Mouse (Mus musculus): ENCODE results near the gene Rnf114.

The Rnf114 gene

GRCm38 (mm10) chr2:167474218-167474617, 18.2 kb upstream of the Rnf114 start:
- no peak for DNase-seq (ENCODE audit: low spot score in 2 of 2)

- DNase-seq (ENCODE audit: low spot score in 2 of 2), result no peak
These were observed 16.8 kb upstream of the Rnf114 start for GRCm38 (mm10) chr2:167475596-167475995.

GRCm38 (mm10) chr2:167476200-167476688, 16.2 kb upstream of the Rnf114 start:
- peak; percentile 85 to 90 for DNase-seq (ENCODE audit: low spot score in 2 of 2)

GRCm38 (mm10) chr2:167476762-167477161, 15.7 kb upstream of the Rnf114 start:
- DNase-seq (ENCODE audit: low spot score in 2 of 2), result no peak

DNA sequence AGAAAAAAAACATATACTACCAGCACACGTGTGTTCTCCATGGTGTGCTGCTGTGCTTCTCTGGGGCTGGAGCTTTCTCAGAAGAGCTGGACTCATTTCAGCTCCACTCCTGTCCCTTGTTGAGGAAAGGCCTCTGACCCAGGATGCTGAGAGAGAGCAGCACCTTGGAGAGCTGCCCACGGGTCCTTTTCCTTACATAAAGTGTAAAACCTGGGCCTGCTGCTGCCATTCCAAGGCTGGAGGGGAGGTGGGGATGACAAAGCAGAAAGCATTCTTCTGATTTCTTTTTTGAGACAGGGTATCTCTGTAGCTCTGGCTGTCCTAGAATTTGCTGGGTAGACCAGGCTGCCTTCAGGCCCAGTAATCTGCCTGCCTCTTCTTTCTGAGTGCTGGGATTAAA, 14.3 kb upstream of the Rnf114 start:
- no peak for DNase-seq (ENCODE audit: low spot score in 2 of 2)

DNA sequence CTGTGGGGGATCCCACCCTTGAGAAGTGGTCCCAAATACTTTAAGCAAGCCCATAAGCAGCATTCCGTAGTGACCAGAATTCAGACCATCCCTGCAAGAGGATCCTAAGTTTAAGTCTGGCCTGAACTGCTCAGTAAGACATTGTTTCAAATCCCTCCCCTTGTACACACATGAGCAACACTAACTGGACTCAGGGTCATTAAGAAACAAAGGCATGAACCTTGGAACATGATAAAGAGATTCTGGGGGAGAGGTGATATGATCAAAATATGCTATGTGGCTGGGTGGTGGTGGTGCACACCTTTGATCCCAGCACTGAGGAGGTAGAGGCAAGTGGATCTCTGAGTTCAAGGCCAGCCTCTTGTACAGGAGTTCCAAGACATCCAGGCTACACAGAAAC, 12.9 kb upstream of the Rnf114 start:
- no peak for DNase-seq (ENCODE audit: low spot score in 2 of 2)

DNA sequence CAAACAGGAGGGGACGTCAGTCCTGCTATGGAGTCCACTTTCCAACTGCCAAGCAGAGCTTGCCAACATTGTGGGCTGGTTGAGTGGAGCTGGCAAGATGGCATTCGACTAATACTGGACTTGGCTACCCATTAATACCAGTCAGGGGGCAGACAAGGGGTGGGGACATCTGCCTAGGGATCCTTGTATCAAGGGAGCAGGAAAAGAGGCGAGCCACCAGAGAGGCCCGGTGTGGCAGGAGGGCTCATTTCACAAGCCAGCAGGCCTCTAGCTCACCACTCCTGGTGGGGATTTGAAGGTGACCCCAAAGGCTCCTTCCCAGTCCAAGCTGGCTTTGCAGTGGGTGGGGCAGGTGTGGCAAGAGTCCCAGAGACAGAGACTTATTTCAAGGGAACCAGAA, 9.8 kb upstream of the Rnf114 start:
- no peak for DNase-seq (ENCODE audit: low spot score in 2 of 2)

DNA sequence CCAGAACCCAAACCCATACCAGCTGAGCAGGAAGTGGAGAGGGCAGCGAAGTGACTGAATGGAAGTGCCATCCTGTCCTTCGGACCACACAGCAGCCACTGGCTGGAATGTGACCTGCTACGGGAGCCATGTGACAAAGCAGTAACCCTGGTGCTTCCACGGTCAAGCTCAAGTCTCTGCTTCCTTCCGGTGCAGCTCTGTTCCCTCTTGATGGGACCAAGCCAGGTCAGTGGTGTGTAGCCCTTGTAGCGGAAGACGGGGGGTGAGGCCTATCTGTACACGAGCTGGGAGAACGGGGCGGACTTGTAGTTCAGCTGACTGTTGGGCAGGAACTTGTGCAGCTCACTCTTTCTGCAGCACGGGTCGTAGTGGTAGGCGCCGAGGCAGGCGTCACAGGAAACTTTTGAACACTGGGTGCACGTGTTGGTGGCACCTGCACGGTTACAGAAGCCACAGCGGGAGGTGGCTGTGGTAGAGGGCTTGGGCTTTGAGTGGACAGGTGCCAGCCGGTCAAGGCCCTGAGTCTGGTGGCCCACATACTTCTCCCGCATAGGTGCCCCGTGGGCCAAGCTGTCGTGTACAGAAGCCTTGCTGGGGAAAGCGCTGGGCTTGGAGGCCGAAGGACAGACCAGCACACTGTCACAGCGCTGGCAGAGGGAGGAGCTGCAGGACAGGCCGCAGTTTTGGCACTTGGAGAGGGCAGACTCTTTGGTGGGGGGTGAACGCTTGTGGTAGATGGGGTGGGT, 9.2 kb upstream of the Rnf114 start:
- DNase-seq (ENCODE audit: low spot score in 2 of 2), result no peak

DNA sequence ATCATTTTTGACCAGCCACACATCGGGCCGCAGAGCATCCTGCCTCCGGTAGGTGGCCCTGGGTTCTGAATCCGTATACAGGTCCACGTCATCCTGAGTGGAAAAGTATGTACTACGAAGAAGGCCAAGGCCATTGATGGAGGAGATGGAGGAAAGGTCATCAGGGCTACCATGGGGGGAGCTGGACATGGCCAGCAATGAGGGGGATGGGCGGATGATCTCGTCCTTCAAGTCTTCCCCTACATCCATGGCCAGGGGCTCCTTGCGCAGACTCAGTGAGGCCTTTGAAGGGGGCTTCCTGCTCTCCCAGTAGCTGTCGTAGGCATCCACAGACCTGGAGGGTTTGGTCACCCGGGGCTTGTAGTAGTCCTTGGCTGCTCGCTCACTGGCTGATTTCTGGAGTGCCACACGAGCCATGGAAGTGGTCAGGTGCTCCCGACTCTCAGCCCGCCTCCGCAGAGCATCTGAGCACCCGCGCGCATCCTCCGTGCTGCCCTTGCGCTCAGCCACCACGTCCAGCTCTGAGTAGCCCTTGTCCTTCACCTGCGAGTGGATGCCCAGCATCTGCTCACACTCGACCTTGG, 8.5 kb upstream of the Rnf114 start:
- DNase-seq (ENCODE audit: low spot score in 2 of 2), result no peak

- DNase-seq (ENCODE audit: low spot score in 2 of 2), result no peak
These were observed 7.5 kb upstream of the Rnf114 start for GRCm38 (mm10) chr2:167484932-167485331.

DNA sequence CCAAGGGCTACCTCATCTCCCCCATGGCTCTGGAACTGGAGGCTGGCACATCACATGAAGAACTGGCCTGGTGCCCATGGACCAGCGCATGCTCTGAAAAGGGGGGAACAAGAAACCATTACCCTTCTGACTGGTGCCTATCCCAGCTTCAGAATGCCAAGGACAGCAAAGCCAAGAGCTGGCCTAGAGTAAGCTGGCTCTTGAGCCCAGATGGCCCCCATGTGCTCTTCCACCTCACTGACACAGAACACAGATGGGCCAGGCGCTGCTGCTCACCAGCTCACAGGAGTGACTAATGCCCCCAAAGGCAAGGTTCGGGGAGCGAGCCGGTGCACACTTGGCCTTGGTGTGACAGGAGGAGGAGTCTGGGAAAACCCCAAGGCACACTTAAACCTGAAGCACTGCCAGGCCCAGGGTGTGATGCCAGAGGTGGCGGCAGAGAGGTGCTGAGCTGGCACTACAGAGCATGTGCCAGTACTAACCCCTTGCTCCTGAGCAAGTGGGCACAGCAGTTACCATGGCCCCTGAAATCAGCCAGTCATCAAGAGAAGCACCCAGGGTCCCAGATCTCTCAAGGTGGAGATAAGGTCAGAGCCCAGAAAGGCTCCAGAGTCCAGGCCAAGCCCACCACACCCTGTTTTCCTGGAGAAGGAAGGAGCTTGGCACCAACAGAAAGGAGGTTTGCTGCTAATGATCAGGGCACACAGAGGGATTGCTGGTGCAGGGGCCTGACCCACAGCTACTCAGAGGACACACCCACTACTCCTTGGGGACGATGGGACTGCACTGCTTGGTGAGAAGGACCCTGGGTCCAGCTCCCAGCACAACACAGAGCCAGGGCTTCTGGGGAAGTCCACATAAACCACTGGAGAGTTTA, 6.7 kb upstream of the Rnf114 start:
- DNase-seq (ENCODE audit: low spot score in 2 of 2), result peak; percentile 65 to 70

DNA sequence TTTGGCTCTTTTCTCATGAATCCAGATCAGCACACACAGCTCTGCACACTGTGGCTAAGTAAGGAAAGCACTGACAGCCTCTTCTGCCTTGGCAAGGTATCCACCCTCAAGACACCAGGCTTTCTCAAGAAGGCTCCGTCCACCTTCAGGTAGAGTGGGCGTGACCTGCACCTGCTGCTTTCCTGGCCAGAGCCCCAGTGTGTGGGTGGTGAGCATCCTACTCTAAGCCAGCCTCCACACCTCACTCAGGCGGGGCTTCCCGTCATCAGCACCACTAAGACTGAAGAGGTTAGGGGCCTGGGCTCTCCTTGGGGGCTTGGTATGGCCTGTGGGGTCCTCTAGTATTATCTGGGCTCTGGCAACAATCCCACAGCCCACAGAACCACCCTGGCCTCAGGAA, 5.9 kb upstream of the Rnf114 start:
- DNase-seq (ENCODE audit: low spot score in 2 of 2), result no peak

GRCm38 (mm10) chr2:167487551-167487950, 4.9 kb upstream of the Rnf114 start:
- no peak for DNase-seq (ENCODE audit: low spot score in 2 of 2)

DNA sequence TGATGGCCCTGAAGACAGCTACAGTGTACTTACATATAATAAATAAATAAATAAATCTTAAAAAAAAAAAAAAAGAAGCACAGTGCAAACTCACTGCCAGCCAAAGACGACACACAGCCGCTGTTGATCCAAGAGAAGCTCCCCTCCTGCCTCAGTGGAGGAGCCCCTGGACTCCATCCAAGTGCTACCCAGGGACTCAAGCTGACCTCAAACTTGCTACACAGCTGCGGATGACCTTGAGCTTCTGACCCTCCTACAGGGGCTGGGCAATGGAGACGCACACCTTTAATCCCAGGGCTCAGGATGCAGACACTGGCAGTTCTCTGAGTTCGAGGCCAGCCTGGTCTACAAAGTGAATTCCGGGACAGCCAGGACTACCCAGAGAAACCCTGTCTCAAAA, 4.5 kb upstream of the Rnf114 start:
- DNase-seq (ENCODE audit: low spot score in 2 of 2), result no peak

GRCm38 (mm10) chr2:167490813-167491525, 1.5 kb upstream of the Rnf114 start:
- DNase-seq (ENCODE audit: low spot score in 2 of 2), result peak; percentile 75 to 86

GRCm38 (mm10) chr2:167492713-167493636, 530 bp downstream of the Rnf114 start, which contains the start of gene Spata2:
Gene Spata2, minus strand, starts transcription at chr2:167492887.
- DNase-seq (ENCODE audit: low spot score in 2 of 2), result peak; percentile 94 to 95

DNA sequence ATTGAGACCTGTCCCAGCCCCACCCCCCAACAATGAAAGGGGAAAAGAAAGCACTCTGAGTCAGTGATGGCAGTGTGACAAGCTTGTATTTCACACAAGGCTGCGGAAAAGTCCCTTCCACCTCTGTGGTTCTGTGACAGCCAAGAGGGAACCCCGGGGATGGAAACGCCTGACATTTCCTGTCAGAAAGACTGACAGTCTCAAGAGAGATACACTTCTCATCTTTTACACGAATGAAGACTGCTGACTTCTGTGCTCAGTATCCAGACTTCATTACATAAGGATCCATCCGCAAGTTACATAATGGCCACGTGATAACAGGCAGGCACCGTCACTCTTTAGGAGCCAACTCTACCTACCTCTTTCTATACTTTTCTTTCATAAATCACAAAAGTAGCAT, 4.0 kb downstream of the Rnf114 start:
- DNase-seq (ENCODE audit: low spot score in 2 of 2), result no peak

DNA sequence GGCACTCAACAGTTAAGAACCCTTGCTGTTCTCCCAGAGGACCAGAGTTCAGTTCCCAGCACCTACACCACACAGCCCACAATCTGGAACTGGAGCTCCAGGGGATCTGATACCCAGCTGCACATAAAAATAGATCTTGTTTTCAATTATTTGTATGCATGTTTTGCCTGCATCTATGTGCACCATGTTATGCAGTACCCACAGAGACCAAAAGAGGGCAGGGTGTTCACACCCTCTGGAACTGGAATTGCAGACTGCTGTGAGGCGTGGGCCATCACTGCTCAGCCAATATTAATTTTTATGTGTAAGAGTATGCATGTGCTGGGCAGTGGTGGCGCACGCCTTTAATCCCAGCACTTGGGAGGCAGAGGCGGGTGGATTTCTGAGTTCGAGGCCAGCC, 4.8 kb downstream of the Rnf114 start:
- DNase-seq (ENCODE audit: low spot score in 2 of 2), result no peak

DNA sequence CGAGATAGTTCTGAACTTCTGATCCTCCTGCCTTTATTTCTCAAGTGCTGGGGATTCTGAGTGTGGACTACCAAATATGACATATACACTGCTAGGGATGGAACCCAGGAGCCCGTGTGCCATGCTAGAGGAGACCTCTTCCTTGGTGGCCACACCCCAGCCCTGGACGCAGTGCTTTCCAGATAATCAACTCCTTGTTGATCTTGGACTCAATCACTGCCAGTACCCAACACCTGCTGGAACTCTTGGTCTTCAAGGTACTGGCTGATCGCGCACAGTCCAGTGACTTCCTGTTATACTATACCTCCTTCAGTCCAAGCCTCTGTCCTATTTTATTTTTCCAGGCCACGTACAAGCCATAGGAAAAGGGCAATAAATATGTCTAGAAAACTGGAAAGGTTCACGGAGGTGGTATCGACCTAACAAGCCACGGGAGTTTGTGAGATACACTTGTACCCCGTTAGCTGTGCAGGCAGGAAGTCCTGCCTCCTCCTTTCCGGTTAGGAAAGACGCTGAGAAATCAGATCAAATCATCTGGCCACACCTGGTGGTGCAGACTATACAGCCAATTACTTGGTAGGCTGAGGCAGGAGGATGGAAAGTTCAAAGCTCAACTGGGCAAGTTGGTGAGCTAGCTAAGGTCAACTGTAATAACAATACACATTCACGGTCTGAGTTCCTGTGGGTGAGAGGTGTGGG, 10.3 kb downstream of the Rnf114 start:
- no peak for DNase-seq (ENCODE audit: low spot score in 2 of 2)
